Comparison of ENCODE assay signal across 46 mouse cellular contexts in the genomic region with DNA sequence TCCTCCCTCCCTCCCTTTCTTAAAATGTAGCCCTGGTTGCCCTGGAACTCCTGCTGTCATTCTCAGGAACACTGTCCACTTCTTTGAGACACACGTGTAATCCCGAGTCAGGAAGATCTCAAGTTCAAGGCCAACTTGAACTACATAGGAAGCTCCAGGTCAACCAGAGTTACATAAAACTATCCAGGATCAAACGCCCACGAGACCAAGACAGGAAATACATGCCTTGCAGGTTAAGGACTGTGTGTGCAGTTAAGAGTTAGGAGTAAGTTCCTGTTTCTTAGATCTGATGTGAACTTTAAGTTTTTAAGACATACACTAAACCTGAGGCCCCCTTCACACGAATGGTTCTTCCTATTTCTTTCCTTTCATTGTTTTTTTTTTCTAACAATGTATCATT. TPM values are rescaled to one million over a fixed set of nuclear protein-coding genes. Genes with fewer than 3 reads are reported as not detected.
"Had no signal": no experiment of that assay in that cellular context is flagged by ENCODE, and none has a peak within 500 bp of the region (broad histone marks: within the 10 kb centered on the region; RNA-seq: fewer than 3 reads in every experiment).

No protein-coding gene starts in this region.

- H3K9ac ChIP-seq: heart, embryonic 12.5 days; heart, embryonic 13.5 days; heart, embryonic 15.5 days; hindbrain, embryonic 13.5 days; hindbrain, embryonic 14.5 days; hindbrain, embryonic 15.5 days; intestine, embryonic 15.5 days; kidney, embryonic 15.5 days had no signal

- H3K36me3 ChIP-seq: heart, embryonic 12.5 days; heart, embryonic 13.5 days; heart, embryonic 15.5 days; hindbrain, embryonic 10.5 days; hindbrain, embryonic 15.5 days; intestine, embryonic 15.5 days had no signal

- DNase-seq: heart, postnatal 10 days; heart, postnatal 14 days; heart, postnatal 36 days; heart, postnatal 4 days; kidney, adult 11 months; kidney, adult 18-20 months; kidney, adult 2 months; kidney, adult 8-10 months; kidney, adult 9 months; kidney, postnatal 10 days; kidney, postnatal 14 days; kidney, postnatal 25 days; kidney, postnatal 36 days; kidney, postnatal 4 days; layer of hippocampus, adult 9-11 months; layer of hippocampus, postnatal 36 days had no signal

- H3K27ac ChIP-seq: heart, embryonic 10.5 days; heart, embryonic 13.5 days; heart, embryonic 15.5 days; hindbrain, embryonic 10.5 days; hindbrain, embryonic 13.5 days; hindbrain, embryonic 14.5 days; hindbrain, embryonic 15.5 days; hindbrain, postnatal 0 days; intestine, embryonic 15.5 days; kidney, embryonic 15.5 days; kidney, postnatal 0 days; layer of hippocampus, adult 2 months; left cerebral cortex, adult 2 months had no signal

- H3K4me3 ChIP-seq: heart, embryonic 10.5 days; heart, embryonic 12.5 days; heart, embryonic 13.5 days; heart, embryonic 15.5 days; hindbrain, embryonic 10.5 days; hindbrain, embryonic 13.5 days; hindbrain, embryonic 15.5 days; intestine, embryonic 15.5 days; kidney, embryonic 15.5 days; layer of hippocampus, adult 2 months; left cerebral cortex, adult 2 months had no signal

- H3K27me3 ChIP-seq: heart, embryonic 15.5 days; hindbrain, embryonic 15.5 days; intestine, embryonic 15.5 days had no signal

- ATAC-seq: hindbrain, embryonic 16.5 days; hindbrain, postnatal 0 days; inflammation-experienced regulatory T-cells, adult 6 months; intestine, embryonic 15.5 days; intestine, embryonic 16.5 days; intestine, postnatal 0 days had no signal

- H3K4me2 ChIP-seq: heart, embryonic 11.5 days; heart, embryonic 12.5 days; heart, embryonic 13.5 days; heart, embryonic 15.5 days; hindbrain, embryonic 13.5 days; hindbrain, embryonic 14.5 days; hindbrain, embryonic 15.5 days; intestine, embryonic 15.5 days; kidney, embryonic 15.5 days had no signal

- H3K9me3 ChIP-seq: heart, embryonic 10.5 days; heart, embryonic 12.5 days; heart, embryonic 13.5 days; heart, embryonic 15.5 days; hindbrain, embryonic 10.5 days; hindbrain, embryonic 13.5 days; hindbrain, embryonic 15.5 days; intestine, embryonic 15.5 days; kidney, embryonic 15.5 days had no signal

RNA-seq across cellular contexts. Expression of a gene that starts 1.6 kb away (rescaled TPM):
- total RNA-seq: heart, postnatal 10 days; heart, postnatal 14 days; heart, postnatal 25 days; heart, postnatal 36 days; heart, postnatal 4 days; hematopoietic stem cell, adult 5-6 weeks; layer of hippocampus, adult 8-10 months; layer of hippocampus, postnatal 10 days; left cerebral cortex, adult 18-20 months; left cerebral cortex, adult 2 months had no signal
- polyA plus RNA-seq: heart, embryonic 10.5 days; heart, embryonic 12.5 days; heart, embryonic 13.5 days; heart, embryonic 14.5 days; heart, postnatal 0 days; hindbrain, embryonic 10.5 days; inflammation-experienced regulatory T-cells, adult 6 months; intestine, embryonic 14.5 days; intestine, postnatal 0 days; kidney, adult 2 months; kidney, postnatal 0 days; large intestine, adult 2 months had no signal

RNA-seq across cellular contexts. Expression of a gene that starts 28.6 kb away (rescaled TPM):
- total RNA-seq: heart, postnatal 4 days; hematopoietic stem cell, adult 5-6 weeks; hindbrain, postnatal 0 days had no signal
- polyA plus RNA-seq: heart, embryonic 11.5 days; heart, embryonic 12.5 days; heart, embryonic 13.5 days; heart, embryonic 14.5 days; heart, embryonic 15.5 days; heart, embryonic 16.5 days; heart, postnatal 0 days; hindbrain, embryonic 11.5 days; inflammation-experienced regulatory T-cells, adult 6 months; intestine, embryonic 15.5 days; intestine, embryonic 16.5 days; intestine, postnatal 0 days had no signal
